Comparison of ENCODE assay signal across 10 mouse cellular contexts in the genomic region with DNA sequence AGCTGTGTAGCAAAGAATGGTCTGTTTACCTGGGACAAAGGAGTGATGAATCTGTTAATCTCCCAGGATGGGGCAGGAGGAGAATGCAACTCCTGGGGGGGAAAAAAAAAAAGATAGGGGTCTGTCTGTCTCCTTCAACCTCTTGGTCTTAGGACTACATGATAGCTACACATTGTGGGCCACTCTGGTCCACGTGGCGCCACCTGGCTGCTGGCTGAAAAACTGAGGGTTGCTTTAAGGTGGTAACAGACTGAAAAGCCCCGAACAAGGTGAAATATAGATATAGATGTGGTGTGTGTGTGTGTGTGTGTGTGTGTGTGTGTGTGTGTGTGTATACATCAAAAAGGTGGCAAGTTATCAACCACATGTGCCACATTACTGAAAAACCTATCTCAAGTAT.
A peak's percentile ranks its signal among the peaks of the same experiment; 100 is the strongest.
DNase-seq lines count a peak whose midpoint lies in the region; ATAC-seq and TF ChIP-seq lines count a peak whose summit lies in the region.
"Had no signal": no experiment of that assay in that cellular context is flagged by ENCODE, and none has a peak within 500 bp of the region (broad histone marks: within the 10 kb centered on the region; RNA-seq: fewer than 3 reads in every experiment).

No protein-coding gene starts in this region.

- DNase-seq in hindbrain, postnatal 0 days (ENCODE audit: low spot score): no peak
- DNase-seq in hindbrain, embryonic 10.5 days (ENCODE audit: low spot score): no peak
- peak; percentile 35 for DNase-seq in urinary bladder, postnatal 25 days (ENCODE audit: low spot score)
- DNase-seq in urinary bladder, postnatal 4 days (ENCODE audit: low spot score in 2 of 2): no peak
- peak; percentile 58 to 76 for DNase-seq in cerebellum, postnatal 25 days
- peak; percentile 65 for DNase-seq in thymus, postnatal 4 days
- DNase-seq in gastrocnemius, postnatal 4 days (ENCODE audit: low spot score in 2 of 2): no peak

- no peak overlapping the region for H3K4me3 ChIP-seq in hindbrain, postnatal 0 days (ENCODE audit: low read length)
- H3K4me3 ChIP-seq in hindbrain, embryonic 10.5 days: no peak overlapping the region
- H3K4me3 ChIP-seq: embryonic facial prominence, embryonic 12.5 days; myocyte had no signal

- H3K9me3 ChIP-seq in hindbrain, postnatal 0 days (ENCODE audit: low read length): no peaks in the 10 kb centered on the region
- H3K9me3 ChIP-seq in hindbrain, embryonic 10.5 days: no peaks in the 10 kb centered on the region
- H3K9me3 ChIP-seq: embryonic facial prominence, embryonic 12.5 days had no signal

- H3K4me2 ChIP-seq in hindbrain, postnatal 0 days (ENCODE audit: low read depth, low read length): no peak overlapping the region
- H3K4me2 ChIP-seq: embryonic facial prominence, embryonic 12.5 days had no signal

- 43% methylated on average over 3 of the region's 3 CpGs for WGBS in hindbrain, postnatal 0 days
- WGBS in hindbrain, embryonic 10.5 days: 40% methylated on average over 3 of the region's 3 CpGs

- H3K27ac ChIP-seq in hindbrain, postnatal 0 days: no peak overlapping the region
- H3K27ac ChIP-seq in hindbrain, embryonic 10.5 days: no peak overlapping the region
- H3K27ac ChIP-seq: embryonic facial prominence, embryonic 12.5 days had no signal

- ATAC-seq in hindbrain, postnatal 0 days: no peak
- ATAC-seq in megakaryocyte-erythroid progenitor cell, adult 5-6 weeks (replicated peaks; ENCODE audit: low FRiP score, low TSS enrichment, poor library complexity, severe bottlenecking): no peak

- TF ChIP-seq CTCF in hindbrain, postnatal 0 days (IDR thresholded peaks at IDR 0.05; ENCODE audit: low read depth): peak; percentile 69

- no peaks in the 10 kb centered on the region for H3K27me3 ChIP-seq in hindbrain, postnatal 0 days (ENCODE audit: insufficient read depth, low read length)
- H3K27me3 ChIP-seq in hindbrain, embryonic 10.5 days (ENCODE audit: insufficient read depth, poor library complexity, severe bottlenecking): no peaks in the 10 kb centered on the region
- H3K27me3 ChIP-seq: embryonic facial prominence, embryonic 12.5 days had no signal

- no peak overlapping the region for H3K9ac ChIP-seq in hindbrain, postnatal 0 days (replicated peaks; ENCODE audit: low read length)
- H3K9ac ChIP-seq: embryonic facial prominence, embryonic 12.5 days had no signal

- no peaks in the 10 kb centered on the region for H3K4me1 ChIP-seq in hindbrain, postnatal 0 days (ENCODE audit: insufficient read depth, low read length)
- peaks cover 14% of the 10 kb centered on the region for H3K4me1 ChIP-seq in hindbrain, embryonic 10.5 days (replicated peaks)
- H3K4me1 ChIP-seq: embryonic facial prominence, embryonic 12.5 days had no signal

- no peaks in the 10 kb centered on the region for H3K36me3 ChIP-seq in hindbrain, postnatal 0 days (ENCODE audit: insufficient read depth, low read length)
- no peaks in the 10 kb centered on the region for H3K36me3 ChIP-seq in hindbrain, embryonic 10.5 days
- H3K36me3 ChIP-seq: embryonic facial prominence, embryonic 12.5 days had no signal

Comparison
In these comparisons a context has a peak if more than half of its experiments do, and no peak if none do; other contexts are left out.
1. DNase-seq: peak in urinary bladder, postnatal 25 days (single experiment), cerebellum, postnatal 25 days (2 of 2) and thymus, postnatal 4 days (single experiment); none in hindbrain, postnatal 0 days (single experiment), hindbrain, embryonic 10.5 days (single experiment), urinary bladder, postnatal 4 days (0 of 2) and gastrocnemius, postnatal 4 days (0 of 2).